Mouse (Mus musculus) left cerebral cortex, adult 9 months (tissue): ENCODE measurements around the gene Man1c1.
A peak's percentile ranks its signal among the peaks of the same experiment; 100 is the strongest.

Source experiments
- DNase-seq, 2 experiments: peaks; one replicate each; pipeline ENCODE4 v3.0.0; 2022; ENCODE audit warnings: low spot score in 2 of 2

Gene Man1c1

DNA sequence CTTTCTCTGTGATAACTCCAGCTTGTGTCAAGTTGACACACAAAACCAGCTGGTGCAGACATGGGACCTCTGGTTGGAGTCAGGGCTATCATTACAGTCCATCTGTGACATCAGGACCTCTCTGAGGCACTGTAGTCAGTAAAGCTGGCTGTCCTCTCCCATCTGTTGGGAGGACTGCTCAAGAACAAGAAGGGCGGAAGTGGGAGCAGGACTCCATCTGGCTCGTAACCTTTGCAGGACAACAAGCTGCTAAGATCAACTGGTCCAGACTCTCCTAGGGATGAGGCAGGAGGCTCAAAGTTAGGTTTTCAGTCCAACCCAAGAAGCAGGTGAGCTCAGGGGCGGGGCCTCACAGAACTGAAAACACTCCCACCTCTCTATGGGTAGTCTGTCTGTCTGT, 29.1 kb downstream of the Man1c1 start:
- DNase-seq, result no peak

DNA sequence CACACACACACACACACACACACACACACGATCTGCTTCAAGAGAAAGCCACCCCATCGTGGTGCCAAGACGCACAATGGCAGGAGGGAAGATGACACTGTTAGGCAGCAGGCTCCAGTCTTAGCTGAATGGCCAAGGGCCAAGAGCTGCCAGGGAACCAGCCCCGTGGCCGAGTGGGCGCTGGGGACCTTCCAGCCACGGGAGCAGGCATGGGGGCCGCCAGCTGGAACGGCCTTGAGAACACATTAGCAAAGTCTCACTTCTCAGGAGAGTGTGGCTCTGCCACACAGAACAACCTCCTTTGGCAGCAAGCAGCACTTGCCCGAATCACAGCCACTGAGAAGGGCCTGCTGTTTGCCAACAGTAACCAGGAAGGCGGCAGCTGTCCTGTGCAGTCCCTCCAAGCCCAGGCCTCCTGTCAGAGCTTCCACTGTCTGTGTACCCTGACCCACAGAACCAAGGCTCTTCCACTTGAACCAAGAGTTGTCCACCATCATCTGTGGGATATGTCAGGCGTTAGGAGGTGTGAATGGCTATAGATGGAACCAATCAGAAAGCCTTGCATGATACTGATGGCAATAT, 30.1 kb downstream of the Man1c1 start:
- peak in 1 of 2 experiments; percentile 36 for DNase-seq

DNA sequence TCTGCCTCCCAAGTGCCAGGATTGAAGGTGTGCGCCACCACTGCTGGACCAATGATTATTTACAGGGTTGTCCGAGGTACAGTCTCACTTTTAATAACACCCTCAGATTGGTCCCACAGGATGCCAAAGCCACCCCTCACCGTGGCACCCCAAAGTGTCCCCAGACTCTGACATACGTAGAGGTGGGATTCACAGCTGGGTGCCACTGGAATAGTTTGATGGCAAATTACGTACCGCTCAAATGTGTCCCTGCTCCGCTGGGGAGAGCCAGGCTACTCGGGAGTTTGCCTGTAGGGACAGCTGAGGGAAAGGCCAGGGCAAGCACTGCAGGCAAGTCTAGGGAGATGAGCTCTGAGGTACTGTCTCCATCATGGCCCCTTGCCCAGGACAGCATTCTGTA, 30.9 kb downstream of the Man1c1 start:
- no peak for DNase-seq

DNA sequence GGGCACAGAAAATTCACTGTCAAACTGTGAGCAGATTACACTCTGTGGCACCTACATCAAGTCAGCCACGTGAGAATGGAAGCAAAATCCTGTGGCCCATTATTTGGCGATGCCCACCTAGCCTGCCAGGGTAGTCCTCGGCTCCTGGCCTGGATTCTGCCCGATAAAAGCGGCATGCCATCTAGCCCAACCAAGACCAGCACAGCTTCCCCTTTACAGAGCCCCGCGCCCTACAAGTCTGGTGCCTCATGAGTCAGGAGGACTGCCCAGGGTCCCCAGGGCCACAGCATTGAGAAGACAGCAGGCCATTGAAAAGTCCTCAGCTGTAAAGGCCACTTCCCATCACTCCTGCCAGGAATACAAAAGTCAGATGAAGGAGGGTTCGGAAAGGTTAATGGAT, 31.8 kb downstream of the Man1c1 start:
- no peak for DNase-seq

DNA sequence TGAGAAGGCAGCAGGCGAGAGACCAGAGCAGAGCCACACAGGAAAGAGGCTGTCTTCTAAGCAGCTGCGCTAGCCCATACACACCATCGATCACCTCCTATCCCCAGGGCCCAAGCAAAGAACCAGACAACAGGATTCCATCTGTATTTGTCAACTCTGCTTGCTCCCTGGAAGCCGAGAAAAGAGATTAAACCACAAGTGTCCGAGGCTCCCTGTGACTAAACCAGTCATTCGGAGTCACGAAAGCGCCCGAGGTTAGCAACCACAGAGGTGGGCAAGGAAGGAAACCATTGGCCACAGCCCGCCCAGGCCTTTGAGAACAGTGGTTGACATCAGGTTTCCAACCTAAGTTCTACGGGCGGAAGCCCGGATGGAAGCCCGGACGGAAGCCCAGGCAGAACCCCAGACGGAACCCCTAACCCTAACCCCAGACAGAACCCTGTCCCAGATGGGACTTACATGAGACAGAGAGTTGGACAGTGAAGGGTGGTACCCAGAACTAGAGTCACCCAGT, 32.4 kb downstream of the Man1c1 start:
- no peak for DNase-seq

DNA sequence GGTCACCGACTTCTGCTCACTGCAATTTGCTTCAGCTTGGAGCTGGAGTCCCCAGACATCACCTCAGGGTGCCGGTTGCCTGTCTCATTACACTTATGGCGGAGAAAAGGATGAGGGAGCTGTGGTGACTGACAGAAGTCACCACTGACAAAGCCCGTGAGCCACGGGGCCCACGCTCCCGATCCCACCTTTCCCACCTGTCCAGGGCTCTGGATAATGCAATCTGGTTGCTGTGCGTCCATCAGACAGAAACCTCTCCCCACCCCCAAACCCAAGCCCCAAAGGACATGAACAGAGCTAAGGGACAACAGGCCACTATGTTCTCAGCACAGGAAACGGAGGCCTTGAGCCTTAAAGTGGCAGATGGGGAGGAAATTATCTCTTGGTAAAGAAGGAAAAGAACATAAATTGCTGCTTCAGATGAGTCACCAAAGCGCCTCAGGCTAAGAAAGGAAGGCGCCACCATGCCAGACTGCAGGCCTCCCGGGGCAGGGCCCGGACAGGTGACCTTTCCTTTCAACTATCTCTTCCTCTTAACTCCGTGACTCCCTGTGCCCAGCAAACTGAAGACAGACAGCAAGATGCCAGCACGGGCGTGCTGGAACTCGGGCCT, 34.2 kb downstream of the Man1c1 start:
- no peak for DNase-seq

DNA sequence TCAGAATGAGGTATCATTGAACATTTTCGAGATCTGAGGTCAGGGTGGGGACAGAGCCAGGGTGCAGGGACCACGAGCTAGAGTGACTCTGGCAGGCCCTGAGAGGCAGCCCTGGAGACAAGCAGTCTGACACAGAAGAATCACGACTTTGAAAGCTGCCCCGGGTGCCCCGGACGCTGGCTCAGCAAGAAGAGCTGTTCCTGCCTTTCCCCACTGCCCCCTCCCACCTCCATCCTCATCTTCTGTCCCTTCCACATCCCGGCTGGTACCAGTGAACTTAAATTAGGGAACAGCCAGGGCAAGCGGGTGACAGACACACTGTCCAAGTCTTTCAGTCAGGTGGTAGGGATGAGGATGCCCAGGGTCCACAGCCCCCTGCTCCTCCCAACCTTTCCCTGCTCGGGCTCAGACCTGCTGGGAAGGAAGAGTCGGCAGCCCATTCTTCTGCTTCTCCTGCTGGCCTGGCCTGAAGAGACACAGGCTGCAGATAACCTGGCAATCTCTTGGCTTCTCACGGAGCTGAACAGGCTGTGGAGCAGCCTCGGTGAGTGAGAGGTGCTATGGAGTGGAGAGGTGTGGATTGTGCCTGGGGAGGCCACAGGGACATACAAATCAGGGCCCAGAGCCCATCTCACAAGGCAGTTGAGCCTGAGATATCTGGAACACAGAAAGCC, 35.6 kb downstream of the Man1c1 start:
- DNase-seq, result no peak

DNA sequence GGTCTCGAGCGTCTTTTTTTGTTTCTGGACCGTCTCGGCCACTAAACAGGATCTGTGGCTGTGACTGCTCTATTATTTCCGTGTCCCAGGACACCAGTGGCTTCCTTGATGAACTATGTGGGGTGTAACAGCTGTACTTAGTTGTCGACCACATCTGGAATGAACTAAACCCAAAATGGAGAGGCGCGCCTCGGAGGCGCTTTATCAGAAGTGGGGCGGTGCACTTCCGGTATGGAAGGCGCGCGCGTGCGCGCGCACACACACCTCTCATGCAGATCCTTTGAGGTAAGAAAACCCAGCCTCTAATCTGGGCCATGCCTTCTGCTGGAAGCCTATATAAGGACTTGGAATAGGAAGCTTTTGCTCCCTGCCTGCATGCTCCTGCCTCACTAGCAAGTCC, 37.7 kb downstream of the Man1c1 start:
- DNase-seq, result no peak

DNA sequence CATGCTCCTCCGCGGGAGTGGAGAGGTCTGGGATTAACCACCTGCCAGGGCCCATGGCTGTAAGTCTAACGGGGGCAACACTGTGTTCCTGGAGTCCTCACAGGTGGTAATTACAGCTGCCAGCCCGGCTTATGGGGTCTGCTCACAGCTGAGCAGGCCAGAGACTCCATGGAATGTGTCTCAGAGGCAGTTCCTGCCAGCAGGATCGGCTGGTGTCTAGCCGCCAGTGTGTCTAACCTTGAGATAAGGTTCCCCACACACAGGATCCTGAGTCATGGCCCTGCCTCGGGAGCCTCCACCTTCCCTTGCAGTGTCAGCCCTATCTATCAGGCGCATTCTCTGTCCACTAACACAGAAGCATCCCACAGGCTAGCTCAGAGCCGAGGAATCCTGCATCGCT, 41.0 kb downstream of the Man1c1 start:
- no peak for DNase-seq

DNA sequence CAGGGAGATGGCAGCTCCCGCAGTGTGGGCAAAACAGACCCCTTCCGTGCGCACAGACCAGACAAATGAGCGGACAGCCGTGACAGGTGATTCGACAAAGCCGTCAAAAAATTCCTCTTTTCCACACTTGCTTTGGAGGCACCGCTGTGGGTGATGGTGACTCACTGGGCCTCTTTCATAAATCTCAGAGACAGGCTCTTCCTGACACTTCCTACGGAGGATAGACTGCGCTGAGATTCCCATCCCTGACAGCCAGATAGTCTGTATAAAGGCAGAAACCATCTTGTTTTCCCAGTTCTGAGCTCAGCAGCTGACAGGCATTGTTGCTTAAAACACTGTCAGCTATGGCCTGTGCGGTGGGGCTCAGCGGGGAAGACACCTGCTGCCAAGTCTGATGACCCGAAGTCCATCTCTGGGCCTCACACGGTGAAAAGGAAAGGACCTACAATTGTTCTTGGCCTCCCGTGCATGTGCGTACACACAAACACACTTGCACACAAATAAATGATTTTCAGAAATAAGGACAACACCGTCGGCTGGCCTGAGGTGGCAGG, 43.4 kb downstream of the Man1c1 start:
- no peak for DNase-seq

DNA sequence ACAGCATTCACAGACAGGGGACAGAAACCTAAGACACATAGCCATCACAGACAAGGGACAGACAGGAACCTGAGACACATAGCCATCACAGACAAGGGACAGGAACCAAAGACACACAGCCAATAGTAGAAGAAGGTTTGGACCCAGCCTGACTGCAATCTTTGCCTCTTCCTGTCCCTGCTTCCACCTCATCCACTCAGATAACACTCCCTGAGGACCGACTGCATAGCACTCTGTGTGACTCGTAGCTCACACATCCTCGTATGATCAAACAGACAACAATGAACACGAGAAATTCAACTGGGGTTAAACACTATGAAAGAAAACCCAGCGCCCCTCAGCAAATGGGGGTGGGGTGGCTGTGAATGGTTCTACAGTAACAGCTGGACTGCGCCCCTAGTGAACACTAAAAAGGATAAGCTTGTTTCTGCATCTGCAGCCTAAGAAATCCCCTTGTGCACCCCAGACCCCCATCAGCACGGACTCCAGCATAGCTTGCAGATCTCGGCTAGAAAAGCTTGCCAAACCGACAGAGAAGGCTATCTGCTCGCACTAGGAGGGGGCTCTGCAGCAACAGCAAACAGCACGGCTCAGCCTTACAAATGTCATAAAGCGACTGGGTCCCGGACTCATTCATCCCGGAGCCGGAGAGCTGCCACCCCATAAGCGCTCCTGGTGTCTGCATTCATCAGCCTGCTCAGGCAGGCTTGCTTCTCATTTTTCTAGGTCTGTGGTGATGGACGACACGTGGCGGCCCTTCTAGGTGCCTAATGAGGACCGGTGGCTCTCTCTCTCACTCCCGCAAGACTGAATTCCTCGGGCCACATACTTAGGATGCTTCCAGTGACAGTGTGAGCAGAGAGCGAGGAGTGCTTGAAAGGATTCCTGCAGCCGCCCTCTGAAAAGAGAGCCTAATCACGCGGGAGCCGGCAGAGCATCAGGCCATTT, 44.5 kb downstream of the Man1c1 start:
- DNase-seq, result no peak

DNA sequence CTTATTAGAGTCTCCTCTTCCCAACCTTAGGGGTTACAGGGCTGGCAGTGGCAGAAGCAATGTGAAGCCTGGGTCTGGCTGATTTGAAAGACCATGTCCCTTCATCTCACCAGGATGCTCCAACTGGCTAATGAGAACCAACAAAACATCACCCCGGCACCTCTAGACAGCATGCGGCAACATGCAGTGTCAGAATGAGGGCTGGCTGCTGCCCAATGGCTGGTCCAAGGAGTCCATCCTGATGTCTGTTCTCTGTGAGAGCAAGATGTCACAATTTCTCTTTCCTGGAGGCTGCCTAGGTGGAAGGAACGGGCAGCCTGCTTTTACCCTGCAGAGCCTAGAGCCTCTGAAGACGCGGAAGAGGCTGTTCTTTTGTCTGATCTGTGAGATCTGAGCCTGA, 46.6 kb downstream of the Man1c1 start:
- DNase-seq, result no peak

DNA sequence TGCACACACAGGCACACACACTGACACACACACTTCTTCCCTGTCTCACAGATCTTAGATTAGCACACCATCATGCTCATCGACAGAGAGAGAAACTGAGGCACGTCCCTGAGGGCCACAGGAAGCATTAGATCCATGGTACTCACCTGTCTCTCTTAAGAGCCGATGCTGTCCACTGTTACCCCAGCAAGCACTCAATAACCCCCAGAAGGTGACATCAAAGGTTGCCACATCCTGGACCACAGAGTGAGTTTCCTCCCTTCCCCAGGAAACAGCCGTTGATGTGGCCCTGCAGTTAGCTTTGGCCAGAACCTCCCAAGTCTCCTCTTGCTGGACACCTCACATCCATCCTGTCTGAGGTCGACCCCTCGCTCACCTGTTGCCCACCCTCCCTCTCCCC, 49.7 kb downstream of the Man1c1 start:
- no peak for DNase-seq

DNA sequence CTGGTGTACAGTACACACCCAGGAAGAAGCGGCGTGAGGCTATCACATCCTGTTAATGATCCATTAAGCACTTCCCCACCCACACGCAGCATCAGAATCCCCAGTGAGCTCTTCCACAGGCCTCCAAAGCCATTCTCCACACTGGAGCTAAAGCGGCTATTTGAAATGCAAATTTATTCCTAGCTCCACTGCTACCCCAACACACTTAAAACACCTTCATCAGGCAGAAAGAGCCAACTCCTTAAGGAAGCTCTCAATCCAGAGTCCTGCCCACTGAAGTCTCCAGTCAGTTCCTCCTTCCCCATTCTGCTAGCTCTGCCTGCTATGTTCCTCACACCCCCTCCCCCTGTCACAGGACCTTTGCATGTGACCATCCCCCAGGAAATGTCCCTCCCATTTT, 51.4 kb downstream of the Man1c1 start:
- no peak for DNase-seq

DNA sequence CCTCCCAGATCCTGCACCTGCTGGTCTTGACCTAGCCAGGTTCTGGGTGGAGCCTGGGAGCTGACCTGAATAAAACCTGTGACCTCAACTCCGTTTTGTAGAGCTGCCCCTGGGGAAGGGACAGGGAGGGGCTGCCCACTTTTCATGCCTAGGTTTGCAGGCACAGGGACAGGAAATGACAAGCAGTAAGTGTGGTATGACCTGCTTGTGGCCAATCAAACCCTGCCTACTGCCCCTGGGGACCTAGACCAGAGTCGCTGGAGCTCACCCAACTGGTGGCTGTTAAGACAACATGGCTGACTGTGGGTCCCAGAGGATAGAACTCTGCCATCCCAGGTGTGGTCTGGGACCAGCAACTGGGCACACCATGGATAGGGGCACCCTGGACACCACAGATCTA, 51.9 kb downstream of the Man1c1 start:
- DNase-seq, result no peak

DNA sequence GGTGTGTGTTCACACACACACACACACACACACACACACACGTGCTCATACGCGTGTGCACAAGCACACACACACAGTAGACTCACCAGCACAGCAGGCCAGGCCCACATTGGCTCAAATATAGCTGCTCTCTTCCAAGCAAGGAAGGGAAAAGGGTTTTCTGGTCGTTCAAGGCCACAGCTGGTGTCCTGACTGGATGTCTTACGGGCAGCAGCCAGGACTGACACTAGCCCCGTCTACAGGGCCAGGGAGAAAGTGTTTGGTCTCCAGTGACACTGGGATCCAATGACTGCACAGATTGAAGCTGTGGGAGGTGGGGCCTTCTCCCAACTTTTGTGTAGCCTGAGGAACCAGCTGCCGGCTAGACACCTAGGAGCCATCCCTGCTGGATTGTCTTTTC, 52.7 kb downstream of the Man1c1 start:
- no peak for DNase-seq

DNA sequence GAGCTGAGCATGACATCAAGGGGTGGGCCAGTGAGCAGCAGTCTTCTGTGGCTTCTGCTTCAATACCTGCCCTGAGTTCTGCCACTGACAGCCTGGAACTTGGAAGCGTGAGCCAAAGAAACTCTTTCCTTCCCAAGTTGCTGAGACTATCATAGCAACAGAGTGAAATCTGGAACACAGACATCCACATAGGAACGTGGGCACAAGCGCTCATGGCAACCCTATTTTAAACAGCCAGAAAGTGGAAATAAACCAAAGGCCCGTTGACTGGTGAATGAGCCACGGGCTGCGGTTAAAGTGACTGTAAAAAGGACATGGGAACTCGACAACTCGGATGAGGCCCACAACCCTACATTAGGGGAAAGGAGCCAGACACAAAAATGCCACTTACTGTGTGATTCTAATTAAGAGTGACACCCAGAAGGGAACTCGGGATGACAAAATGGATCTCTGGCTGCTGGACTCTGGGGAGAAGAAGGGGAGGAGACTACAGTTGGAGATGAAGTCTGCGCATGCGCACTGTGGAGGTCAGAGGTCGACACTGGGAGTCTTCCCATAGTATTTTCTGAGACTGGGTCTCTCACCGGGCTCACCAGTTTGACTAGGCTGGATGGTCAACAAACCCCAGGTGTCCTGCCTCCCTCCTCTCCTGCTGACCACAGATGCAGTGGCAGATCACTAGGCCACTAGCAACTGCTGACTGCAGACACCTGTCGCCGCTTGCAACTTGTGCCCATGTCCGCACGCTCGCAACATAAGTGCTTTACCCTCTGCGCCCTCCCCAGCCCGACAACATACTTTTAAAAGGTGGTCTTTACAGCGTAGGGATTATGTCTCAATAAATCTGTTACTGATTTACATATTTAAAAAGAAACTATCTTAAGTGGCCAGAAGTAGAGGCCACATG, 58.8 kb downstream of the Man1c1 start:
- DNase-seq, result peak in 1 of 2 experiments; percentile 60

DNA sequence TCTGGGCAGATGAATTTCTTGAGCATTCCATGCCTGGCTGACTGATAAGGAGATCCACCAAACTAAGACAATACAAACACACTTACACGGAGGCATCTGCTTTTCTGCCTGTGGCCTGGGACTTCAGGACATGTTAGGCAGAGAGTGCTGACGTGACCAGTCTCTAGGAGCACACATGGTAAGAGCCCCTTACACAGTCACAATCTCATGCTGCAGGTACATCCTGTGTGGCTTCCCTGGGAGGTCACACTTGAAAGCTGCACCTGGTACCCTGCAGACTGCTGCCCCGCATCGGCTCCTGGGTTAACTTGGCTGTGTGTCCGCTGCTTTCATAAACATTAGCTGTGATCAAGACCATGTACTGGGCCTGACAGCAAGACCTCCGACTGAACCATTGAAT, 59.7 kb downstream of the Man1c1 start:
- no peak for DNase-seq

DNA sequence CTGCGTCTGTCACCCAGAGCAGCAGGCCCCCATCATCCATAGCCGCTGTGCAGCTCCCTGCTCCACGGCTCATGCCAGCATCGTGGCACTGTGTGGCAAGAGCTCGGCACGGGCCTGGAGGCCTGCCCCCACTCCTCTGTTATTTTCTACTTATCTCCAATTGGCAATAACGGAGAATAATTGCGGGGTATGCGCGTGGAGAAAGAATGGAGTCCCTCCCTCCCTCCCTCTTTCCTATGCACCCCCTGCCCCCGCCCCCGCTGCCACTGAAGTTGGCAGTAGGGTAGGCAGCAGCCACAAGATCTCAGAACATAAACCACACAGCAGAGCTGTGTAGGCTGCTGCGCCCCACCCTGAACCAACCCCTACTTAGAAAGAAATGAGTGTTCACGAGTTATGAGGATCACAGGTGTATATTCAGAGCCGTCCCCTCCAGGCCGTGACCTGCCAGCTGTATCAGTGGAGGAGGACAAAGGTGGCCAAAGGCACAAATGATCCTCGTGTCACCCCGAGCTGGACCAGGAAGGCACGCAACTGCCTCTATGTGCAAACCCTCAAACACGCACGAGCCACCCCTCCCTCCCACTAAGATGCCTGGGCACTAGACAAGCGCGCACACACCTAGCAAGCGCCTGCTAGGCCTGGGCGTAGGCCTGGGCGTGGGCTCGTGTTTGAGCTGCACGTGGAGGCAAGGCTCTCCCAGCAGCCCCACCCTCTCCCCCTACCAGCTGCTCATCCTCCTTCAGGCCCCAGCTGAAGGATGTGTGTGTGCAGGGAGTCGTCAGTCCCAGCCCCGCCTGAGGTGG, 62.2 kb downstream of the Man1c1 start:
- DNase-seq, result peak in 1 of 2 experiments; percentile 70

DNA sequence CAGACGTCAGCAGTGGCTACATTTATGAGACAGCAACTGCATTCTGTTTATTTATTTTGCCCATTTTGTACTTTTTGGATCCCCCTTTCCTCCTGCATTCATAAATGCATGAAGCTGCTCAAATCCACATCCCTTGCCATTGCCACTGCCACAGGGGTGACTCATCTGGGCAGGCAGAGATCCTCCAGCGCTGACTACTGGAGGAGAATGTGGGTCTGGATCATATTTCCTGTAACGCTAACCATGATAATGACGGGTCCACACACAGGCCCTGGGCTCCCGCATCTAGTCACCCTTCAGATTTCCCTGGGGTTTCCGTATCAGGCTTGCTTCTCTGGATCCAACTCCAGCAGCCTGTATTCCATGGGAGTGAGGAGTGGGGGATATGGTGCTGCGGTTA, 64.8 kb downstream of the Man1c1 start:
- DNase-seq, result no peak
